Mouse (Mus musculus) midbrain, embryonic 14.5 days (tissue): Measurements from ENCODE around the gene Rasa2. TPM values are rescaled to one million over a fixed set of nuclear protein-coding genes. Genes with fewer than 3 reads are reported as not detected.

Experiments used
- ATAC-seq: fragments of 200-750 bp; cut with Nextera tagmentation; 2 replicates; pipeline ENCODE4 v1.8.0; 2017; ENCODE audit warnings: moderate number of reproducible peaks, moderate library complexity; ENCODE audit not compliant: low FRiP score, low TSS enrichment
- DNase-seq: peaks from one replicate; pipeline ENCODE4 v3.0.0-alpha.2; 2015
- H3K27ac ChIP-seq: fragments of 300-500 bp; sonication (generic); replicated peaks from 2 replicates; pipeline ENCODE4 v1.5.1; 2014; ENCODE audit warnings: mild to moderate bottlenecking, low read depth, low read length, moderate library complexity
- H3K27me3 ChIP-seq: fragments of 300-500 bp; sonication (generic); 2 replicates; pipeline ENCODE4 v1.6.1; 2014; ENCODE audit warnings: low read length, control low read depth, mixed read lengths; ENCODE audit not compliant: control insufficient read depth, insufficient read depth
- H3K36me3 ChIP-seq: fragments of 300-500 bp; sonication (generic); 2 replicates; pipeline ENCODE4 v1.6.1; 2014; ENCODE audit warnings: low read length, control low read depth; ENCODE audit not compliant: control insufficient read depth, insufficient read depth
- H3K4me1 ChIP-seq: fragments of 300-500 bp; sonication (generic); 2 replicates; pipeline ENCODE4 v1.6.1; 2014; ENCODE audit warnings: mild to moderate bottlenecking, antibody characterized with exemption, low read length, control low read depth; ENCODE audit not compliant: control insufficient read depth, insufficient read depth
- H3K4me2 ChIP-seq: fragments of 300-500 bp; sonication (generic); 2 replicates; pipeline ENCODE4 v1.6.1; 2014; ENCODE audit warnings: mild to moderate bottlenecking, low read length, moderate library complexity
- H3K4me3 ChIP-seq: fragments of 300-500 bp; sonication (generic); replicated peaks from 2 replicates; pipeline ENCODE4 v1.5.1; 2014; ENCODE audit warnings: low read depth, low read length
- H3K9ac ChIP-seq: fragments of 300-500 bp; sonication (generic); replicated peaks from 2 replicates; pipeline ENCODE4 v1.6.1; 2014; ENCODE audit warnings: mild to moderate bottlenecking, low read length, moderate library complexity
- H3K9me3 ChIP-seq: fragments of 300-500 bp; sonication (generic); 2 replicates; pipeline ENCODE4 v1.6.1; 2016; ENCODE audit warnings: low read length, control low read depth, mixed read lengths; ENCODE audit not compliant: control insufficient read depth
- WGBS: fragments of 180-500 bp; shearing (Covaris S2); extraction: QIAGEN DNeasy Blood & Tissue Kit; methylation state at CpG from one replicate; pipeline ENCODE4 v1.1.7; 2014; 5-methylcytosine and 5-hydroxymethylcytosine counted together
- polyA plus RNA-seq: library from polyadenylated mRNA; unstranded; fragments of >200 nt; fragmentation: Nextera tagmentation; extraction: Ambion mirVana; gene quantifications from 2 replicates; pipeline ENCODE4 v1.2.1, GENCODE M21; 2014

Rasa2 gene
- polyA plus RNA-seq, 1 experiment from 2014 or later = 17.9 TPM

GRCm38 (mm10) chr9:96618448-96619176 lies 12.8 kb downstream of the Rasa2 start:
- 91% methylated on average over 4 of the region's 4 CpGs for WGBS
- no peak overlapping the region for H3K4me2 ChIP-seq
- H3K27ac ChIP-seq = no peak overlapping the region
- DNase-seq = no peak
- H3K9me3 ChIP-seq = no peaks in the 10 kb centered on the region
- H3K4me3 ChIP-seq = no peak overlapping the region
- H3K4me1 ChIP-seq = no peaks in the 10 kb centered on the region
- no peak overlapping the region for H3K9ac ChIP-seq
- H3K27me3 ChIP-seq = no peaks in the 10 kb centered on the region
- no peak for ATAC-seq
- H3K36me3 ChIP-seq = no peaks in the 10 kb centered on the region

DNA sequence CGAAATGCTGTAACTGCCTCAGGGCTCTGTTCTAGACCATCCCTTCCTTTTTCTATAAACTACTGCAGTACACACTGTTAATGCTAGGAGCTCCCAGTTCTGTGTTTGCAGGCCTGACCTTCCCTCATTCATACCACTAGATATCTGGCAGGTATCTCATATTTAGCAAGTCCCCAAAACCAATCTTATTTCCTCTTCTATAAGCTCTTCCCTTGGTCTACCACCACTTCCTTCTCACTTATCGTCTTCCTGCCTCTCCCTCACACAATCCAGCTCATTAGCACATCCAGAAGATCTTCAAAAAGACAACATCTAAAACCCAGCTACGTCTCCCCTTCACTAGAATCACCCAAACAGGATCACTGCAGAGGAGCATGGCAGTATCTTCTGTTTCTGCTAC lies 19.1 kb downstream of the Rasa2 start:
- Histone ChIP-seq H3K4me1 (no peaks in the 10 kb centered on the region), H3K4me3 (no peak overlapping the region), H3K36me3 (peaks cover 14% of the 10 kb centered on the region; the same call in 1 of the 2 replicates), H3K4me2 (no peak overlapping the region), H3K9ac (no peak overlapping the region), H3K27ac (no peak overlapping the region), H3K9me3 (peaks cover 5% of the 10 kb centered on the region), H3K27me3 (no peaks in the 10 kb centered on the region)
- ATAC-seq (no peak), DNase-seq (no peak)
- 88% methylated on average over 3 of the region's 3 CpGs for WGBS

DNA sequence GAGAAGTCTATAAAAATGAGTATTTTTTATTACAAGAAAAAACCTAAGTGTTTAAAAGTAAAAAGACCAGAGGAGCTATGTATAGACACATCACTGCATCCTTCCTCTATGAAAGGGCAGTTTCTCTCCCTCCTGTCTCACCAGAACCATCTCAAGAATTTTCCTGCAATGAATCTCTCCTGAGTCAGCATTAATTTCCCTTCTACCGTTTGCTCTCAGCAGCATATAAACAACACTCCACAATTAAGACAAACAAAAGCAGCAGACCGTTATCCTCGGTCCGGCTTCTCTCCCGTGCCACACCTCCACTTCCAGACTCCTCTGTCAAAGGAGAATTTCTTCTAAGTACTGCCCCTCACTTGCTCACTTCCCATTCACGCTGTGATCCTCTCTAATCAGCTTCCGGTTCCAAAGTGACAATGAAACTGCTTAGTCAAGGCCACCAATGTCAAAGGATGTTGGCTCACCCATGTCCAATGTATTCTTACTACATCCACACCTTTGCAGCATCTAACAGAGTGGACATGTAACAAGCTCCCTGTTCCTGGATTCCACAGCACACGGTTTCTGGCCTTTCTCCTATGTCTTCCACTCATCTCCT lies 19.6 kb downstream of the Rasa2 start:
- no peak for DNase-seq
- H3K27ac ChIP-seq = no peak overlapping the region
- H3K4me2 ChIP-seq = no peak overlapping the region
- H3K27me3 ChIP-seq = no peaks in the 10 kb centered on the region
- no peak overlapping the region for H3K4me3 ChIP-seq
- peaks cover 10% of the 10 kb centered on the region for H3K9me3 ChIP-seq
- ATAC-seq = no peak
- H3K9ac ChIP-seq = no peak overlapping the region
- no peaks in the 10 kb centered on the region for H3K4me1 ChIP-seq
- H3K36me3 ChIP-seq = peaks cover 18% of the 10 kb centered on the region; the same call in 1 of the 2 replicates
- 64% methylated on average over 8 of the region's 8 CpGs for WGBS

DNA sequence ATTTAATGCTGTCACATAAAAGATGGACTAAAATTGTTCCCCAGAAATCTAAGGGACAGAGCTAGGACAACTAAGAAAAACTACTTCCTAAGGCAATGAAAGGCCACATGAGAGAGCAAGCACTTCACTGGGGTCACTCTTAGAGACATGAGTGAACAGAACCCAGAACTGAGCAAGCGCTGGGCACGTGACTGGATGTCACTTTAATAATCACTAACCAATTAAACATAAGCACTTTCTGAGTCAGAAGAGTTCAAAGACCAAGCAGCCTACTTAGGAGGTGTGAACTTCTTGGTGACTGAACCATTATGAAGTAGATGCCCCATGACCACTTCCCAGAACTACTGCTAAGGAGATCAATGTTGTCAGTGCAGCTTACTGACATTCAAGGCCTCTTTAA lies 20.6 kb downstream of the Rasa2 start:
- H3K4me2 ChIP-seq = no peak overlapping the region
- peaks cover 21% of the 10 kb centered on the region; the same call in 1 of the 2 replicates for H3K36me3 ChIP-seq
- H3K9ac ChIP-seq = no peak overlapping the region
- DNase-seq (no peak), ATAC-seq (no peak)
- H3K27ac ChIP-seq = no peak overlapping the region
- 92% methylated on average over 2 of the region's 2 CpGs for whole genome bisulfite sequencing
- peaks cover 11% of the 10 kb centered on the region for H3K9me3 ChIP-seq
- no peak overlapping the region for H3K4me3 ChIP-seq
- no peaks in the 10 kb centered on the region for H3K27me3 ChIP-seq
- no peaks in the 10 kb centered on the region for H3K4me1 ChIP-seq

DNA sequence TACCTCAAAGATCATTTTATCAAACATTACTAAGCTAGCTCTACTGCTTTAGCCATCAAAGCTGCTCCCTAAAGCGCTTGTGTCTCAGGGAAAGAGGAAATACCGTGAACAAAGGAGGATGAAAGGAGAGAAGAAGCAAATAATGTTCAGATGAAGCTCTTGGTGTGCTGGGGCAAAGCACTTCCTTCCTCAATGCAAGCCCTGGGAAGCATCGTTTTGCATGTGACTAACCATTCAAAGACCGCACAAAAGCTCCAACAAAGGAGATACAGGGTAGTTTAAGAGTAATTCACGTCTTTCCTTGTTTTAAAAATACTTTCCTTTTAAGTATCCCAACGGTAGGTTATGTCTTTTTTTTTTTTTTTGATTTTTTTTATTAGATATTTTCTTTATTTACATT lies 28.0 kb downstream of the Rasa2 start:
- Histone ChIP-seq H3K27me3 (no peaks in the 10 kb centered on the region), H3K9ac (no peak overlapping the region), H3K9me3 (peaks cover 11% of the 10 kb centered on the region), H3K4me2 (no peak overlapping the region), H3K4me3 (no peak overlapping the region), H3K36me3 (peaks cover 30% of the 10 kb centered on the region), H3K27ac (no peak overlapping the region), H3K4me1 (no peaks in the 10 kb centered on the region)
- WGBS = 23% methylated on average over 6 of the region's 6 CpGs
- ATAC-seq = no peak
- DNase-seq = no peak

DNA sequence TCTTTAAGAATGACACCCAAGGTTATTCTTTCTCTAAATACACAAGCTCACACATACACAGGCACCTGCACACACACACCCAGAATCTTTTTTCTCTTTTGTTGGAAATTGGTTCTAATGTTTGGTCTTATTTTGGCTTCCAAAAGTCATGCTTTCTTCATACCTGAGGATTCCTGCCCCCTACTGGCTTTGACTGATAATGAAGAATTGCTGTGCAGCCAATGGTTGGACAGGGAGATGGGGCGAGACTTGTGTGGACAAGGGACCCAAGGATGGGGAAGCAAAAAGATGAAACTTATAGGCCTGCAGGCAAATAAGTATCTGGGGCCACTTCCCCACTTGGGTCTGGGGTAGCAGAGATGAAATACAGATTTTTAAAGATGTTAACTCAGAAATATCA lies 33.5 kb downstream of the Rasa2 start:
- ATAC-seq = no peak
- Histone ChIP-seq H3K4me3 (no peak overlapping the region), H3K4me1 (no peaks in the 10 kb centered on the region), H3K4me2 (no peak overlapping the region), H3K9ac (no peak overlapping the region), H3K36me3 (0 out of 2 replicates have a peak, but pooled peaks cover 10% of the 10 kb centered on the region), H3K27ac (no peak overlapping the region), H3K9me3 (no peaks in the 10 kb centered on the region), H3K27me3 (no peaks in the 10 kb centered on the region)
- no peak for DNase-seq
- 91% methylated on average over 1 of the region's 1 CpGs for WGBS

- Histone ChIP-seq H3K36me3 (peaks cover 19% of the 10 kb centered on the region; the same call in 1 of the 2 replicates), H3K9ac (no peak overlapping the region), H3K9me3 (no peaks in the 10 kb centered on the region), H3K4me3 (no peak overlapping the region), H3K4me2 (no peak overlapping the region), H3K4me1 (no peaks in the 10 kb centered on the region), H3K27ac (no peak overlapping the region), H3K27me3 (no peaks in the 10 kb centered on the region)
- ATAC-seq (no peak), DNase-seq (no peak)
- WGBS = 95% methylated on average over 11 of the region's 11 CpGs
These were observed 38.5 kb downstream of the Rasa2 start for GRCm38 (mm10) chr9:96592670-96593600.

DNA sequence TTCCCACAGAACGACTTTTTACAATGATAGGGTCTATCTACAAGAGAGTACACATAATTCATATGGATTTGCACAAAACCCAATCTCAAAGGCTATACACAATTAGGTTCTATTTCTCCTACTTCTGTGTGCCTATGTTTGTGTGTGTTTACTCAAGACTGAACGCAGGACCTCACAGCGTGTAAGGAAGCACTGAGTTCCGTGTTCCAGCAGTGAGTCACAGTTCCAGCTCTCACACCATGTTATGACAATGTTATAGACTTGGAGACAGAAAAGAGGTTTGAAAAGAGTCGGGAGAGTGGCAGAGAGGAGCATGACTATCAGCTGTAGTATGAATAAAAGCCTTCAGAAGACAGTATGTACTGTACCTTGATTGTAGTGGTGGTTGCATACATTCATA lies 42.1 kb downstream of the Rasa2 start:
- ATAC-seq (no peak), DNase-seq (no peak)
- no peaks in the 10 kb centered on the region for H3K9me3 ChIP-seq
- H3K9ac ChIP-seq = no peak overlapping the region
- H3K4me2 ChIP-seq = no peak overlapping the region
- no peaks in the 10 kb centered on the region for H3K4me1 ChIP-seq
- peaks cover 19% of the 10 kb centered on the region; the same call in 1 of the 2 replicates for H3K36me3 ChIP-seq
- H3K27ac ChIP-seq = no peak overlapping the region
- WGBS = 93% methylated on average over 5 of the region's 5 CpGs
- no peaks in the 10 kb centered on the region for H3K27me3 ChIP-seq
- H3K4me3 ChIP-seq = no peak overlapping the region
